Mouse (Mus musculus): Measurements from ENCODE around the gene Mboat1.

Gene Mboat1

DNA sequence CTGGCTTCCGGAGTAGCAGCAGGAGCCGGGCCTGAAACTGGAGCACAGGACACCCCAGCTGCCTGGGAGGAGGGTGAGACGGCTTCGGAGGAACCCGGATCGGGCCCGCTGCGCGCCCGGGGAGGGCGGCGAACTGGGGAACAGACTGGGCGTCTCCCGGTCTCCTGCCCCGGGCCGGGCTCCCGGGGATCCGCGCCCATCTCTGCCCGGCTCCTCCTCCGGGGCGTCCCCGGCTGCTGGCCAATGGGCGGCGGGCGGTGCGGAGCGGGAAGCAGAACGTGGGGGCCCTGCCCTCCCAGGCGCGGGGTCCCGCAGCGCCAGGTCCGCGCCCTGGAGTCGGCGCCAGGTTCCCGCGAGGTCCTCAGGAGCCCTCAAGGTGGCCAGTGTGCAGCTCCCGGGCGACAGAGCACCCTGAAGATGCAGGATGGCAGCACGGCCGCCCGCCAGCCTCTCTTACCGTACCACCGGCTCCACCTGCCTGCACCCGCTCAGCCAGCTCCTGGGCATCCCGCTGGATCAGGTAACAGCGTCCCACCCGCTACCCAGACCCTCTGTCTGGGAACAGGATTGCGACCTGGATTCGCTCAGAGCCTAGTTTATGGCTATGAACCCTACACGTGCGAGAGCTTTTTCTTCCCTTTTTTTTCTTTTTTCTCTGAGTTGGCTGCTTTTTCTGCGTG, at the start of gene Mboat1:
Mboat1 (plus strand) TSS at position 247 of the 680 bp plus-strand sequence.
- no peak for DNase-seq (ENCODE audit: low read depth, low spot score)

GRCm38 (mm10) chr13:30093086-30093485, 43.2 kb upstream of the Mboat1 start:
- no peak for DNase-seq (ENCODE audit: low read depth, low spot score)

DNA sequence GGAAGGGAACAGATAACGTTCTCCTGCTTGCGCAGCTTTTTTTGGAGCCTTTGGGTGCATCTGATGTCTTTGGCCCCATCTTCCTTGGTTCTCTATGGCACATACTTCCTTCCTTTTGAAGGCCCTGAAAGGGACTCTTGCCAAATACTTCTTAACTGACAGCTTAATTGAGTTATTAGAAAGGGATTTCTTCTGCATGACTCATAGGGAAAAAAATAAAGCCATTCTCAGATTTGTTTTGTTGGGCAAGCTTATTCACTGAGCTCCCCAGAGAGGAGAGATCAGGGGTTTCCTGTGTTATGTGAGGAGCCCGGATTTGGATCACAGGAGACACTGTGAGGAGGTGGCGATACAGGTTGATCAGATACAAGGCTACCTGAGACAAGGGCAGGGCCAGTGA, 40.4 kb upstream of the Mboat1 start:
- no peak for DNase-seq (ENCODE audit: low read depth, low spot score)

DNA sequence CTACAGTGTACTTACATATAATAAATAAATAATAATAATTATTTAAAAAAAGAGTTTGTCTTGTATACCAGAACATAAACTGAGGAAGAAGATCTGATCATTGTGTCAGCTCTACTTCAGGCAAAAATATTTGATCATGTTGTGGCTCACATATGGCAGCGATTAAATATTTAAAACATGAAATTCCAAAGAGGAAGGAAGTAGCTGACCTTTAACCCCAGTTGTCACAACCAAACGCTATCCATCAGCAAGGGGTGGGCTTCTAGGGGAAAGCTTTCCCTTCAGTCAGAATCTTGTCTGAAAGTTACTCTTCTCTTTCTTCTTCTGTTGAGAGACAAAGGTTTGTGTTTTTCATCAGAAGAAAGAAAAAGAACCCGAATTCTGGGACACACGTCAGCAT, 39.8 kb upstream of the Mboat1 start:
- DNase-seq (ENCODE audit: low read depth, low spot score) = no peak

GRCm38 (mm10) chr13:30109001-30109600, 27.2 kb upstream of the Mboat1 start:
- no peak for DNase-seq (ENCODE audit: low read depth, low spot score)

DNA sequence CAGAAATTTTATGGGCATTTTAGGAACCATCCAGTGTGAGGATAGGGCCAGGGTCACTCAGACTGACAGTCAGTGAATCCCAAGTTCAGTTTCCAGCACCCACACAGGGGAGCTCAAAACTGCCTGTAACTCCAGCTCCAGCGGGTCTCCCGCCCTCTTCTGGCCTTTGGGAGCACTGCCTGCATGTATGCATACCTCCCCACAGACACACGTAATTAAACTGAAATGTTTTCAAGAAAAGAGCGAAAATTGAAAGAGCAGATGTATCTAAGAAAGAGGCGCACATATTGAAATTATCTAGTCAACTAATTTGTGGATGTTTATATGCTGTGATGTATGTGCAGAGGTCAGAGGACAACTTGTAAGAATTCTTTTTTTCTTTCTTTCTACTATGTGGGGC, 20.5 kb upstream of the Mboat1 start:
- DNase-seq (ENCODE audit: low read depth, low spot score) = no peak

DNA sequence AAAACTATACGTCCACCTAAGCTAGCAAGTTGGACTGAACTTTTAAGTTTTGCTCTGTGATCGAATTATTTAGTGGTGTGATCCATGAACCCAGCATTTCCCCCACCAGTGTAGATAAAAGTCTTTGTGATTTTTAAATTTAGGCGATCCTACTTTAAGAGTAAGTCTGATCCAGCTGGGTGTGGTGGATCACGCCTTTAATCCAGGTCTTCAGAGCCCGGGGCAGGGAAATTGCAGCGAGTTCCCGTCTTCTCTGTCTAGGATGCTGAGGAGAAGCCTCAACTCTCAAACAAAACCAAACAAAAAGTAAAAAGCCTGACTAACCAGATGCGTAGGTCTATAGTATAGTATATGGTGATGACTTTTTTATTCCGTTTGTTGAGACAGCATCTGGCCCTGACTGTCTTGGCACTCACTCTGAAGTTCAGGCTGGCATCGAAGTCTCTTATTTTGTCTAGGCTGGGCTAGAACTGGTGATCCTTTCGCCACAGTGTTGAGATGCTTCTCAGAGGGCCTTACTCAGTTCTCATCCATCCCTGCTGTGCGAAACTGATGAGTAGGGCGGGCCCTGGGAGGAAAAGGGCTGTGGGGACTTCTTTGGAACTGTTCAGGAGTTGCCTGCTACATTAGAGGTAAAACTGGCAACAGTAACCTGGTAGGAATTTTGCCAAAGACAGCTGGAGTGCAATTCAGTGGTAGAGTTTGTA, 787 bp downstream of the Mboat1 start:
- DNase-seq (ENCODE audit: low read depth, low spot score) = no peak

- DNase-seq (ENCODE audit: low read depth, low spot score) = no peak
These were observed 1.7 kb downstream of the Mboat1 start for GRCm38 (mm10) chr13:30137951-30138350.

GRCm38 (mm10) chr13:30140149-30140548, 3.9 kb downstream of the Mboat1 start:
- DNase-seq (ENCODE audit: low read depth, low spot score) = no peak

DNA sequence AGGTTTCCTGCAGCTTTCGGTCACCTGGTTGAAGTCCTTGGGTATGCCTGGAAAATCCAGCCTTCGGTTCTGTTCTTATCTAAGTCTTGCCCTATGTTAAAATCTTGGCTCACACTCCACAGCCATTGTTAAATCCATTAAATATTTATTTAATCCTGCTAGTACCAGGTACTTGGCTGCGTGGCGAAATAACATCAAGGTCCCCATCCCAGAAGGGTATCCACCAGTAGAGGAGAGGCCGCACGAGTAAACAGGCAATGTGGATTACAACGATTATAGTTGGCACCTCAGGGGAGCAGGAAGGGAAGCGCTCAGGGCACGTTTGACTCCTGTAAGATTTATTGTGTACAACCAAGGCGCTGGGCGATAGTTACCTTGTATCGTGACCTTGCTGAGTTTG, 4.4 kb downstream of the Mboat1 start:
- DNase-seq (ENCODE audit: low read depth, low spot score) = no peak

- DNase-seq (ENCODE audit: low read depth, low spot score) = no peak
These were observed 5.7 kb downstream of the Mboat1 start for GRCm38 (mm10) chr13:30141996-30142395.

- DNase-seq (ENCODE audit: low read depth, low spot score) = no peak
These were observed 10.2 kb downstream of the Mboat1 start for GRCm38 (mm10) chr13:30146468-30146867.

- no peak for DNase-seq (ENCODE audit: low read depth, low spot score)
These were observed 18.0 kb downstream of the Mboat1 start for GRCm38 (mm10) chr13:30154264-30154663.

DNA sequence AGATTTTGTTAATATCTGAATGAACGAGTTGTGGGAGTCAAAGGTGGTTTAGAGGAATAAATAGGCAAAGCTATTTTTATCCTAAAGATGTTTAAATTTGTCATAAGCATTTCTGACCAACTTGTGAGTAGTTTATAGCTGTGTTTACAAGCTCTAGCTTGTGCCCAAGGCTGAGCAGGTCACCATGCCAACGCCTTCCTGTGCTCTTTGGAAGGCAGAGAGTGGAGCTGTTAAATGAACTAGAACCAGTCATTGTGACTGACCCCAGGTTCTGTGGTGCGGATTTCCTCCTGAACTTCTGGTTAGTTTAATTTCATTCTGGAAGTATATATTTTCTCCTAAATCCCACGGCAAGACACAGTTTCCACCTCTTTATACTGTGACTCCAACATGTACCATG, 23.3 kb downstream of the Mboat1 start:
- DNase-seq (ENCODE audit: low read depth, low spot score) = no peak

GRCm38 (mm10) chr13:30163521-30163920, 27.2 kb downstream of the Mboat1 start:
- no peak for DNase-seq (ENCODE audit: low read depth, low spot score)

DNA sequence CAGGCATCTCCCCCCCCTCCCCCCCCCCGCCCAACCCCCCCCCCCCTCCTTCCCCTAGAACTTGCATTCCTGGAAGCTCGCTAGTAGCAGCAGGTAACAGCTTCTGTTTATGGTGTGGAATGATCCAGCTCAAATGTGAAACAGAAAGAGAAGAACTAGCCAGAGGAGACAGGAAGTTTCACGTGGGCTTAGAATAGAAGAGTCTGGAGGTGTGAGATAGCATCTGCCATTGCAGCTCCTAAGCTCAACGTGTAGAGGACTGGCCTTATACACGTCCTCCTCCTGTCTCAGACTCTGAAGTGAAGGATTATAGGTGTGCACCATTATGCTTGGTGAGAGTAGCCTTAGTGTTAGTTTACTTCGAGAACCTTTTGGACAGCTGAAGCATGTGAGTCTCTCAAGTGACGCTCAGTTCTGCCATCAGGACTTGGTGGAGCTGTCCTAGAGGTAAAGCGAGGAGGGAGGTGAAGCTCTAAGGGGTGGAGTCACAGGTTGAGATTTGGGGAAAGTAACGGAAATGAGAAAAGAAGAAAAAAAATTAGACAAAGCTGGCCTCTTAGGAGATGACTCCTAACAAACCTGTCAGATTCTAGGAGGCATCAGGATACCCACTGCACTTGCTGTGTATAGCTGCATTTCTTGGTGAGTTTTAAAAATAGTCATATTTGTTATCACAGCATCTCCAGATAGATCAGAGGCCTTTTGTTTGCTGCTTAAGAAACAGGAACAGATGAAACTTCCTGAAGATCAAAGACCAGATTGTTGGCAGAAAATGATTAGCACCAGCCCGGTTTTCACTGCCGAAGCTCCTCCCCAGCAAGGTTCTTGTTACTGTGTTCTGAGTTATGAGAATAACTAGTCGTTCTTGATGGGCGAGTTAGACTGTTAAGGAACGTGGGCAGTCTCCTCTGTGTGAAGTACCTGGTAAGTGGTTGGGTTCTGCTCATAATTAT, 30.1 kb downstream of the Mboat1 start:
- DNase-seq (ENCODE audit: low read depth, low spot score) = no peak

GRCm38 (mm10) chr13:30167499-30167898, 31.2 kb downstream of the Mboat1 start:
- no peak for DNase-seq (ENCODE audit: low read depth, low spot score)

DNA sequence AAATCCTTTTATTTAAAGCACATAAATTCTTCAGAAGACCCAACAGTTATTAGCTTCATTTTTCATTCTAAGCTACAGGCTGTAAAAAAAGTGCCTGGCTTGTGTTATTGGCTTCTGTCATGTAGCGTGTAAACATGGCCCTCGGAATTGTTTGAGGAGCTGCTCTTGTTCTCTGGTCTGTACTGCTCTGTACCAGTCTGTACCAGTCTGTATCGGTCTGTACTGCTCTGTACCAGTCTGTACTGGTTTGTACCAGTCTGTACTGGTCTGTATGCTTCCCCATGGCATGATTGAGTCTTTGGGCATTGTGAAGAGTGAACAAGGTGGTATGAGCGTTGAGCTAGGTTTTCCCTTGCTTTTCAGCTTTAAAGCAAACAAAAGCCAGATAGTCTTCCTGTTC, 32.5 kb downstream of the Mboat1 start:
- DNase-seq (ENCODE audit: low read depth, low spot score) = no peak

DNA sequence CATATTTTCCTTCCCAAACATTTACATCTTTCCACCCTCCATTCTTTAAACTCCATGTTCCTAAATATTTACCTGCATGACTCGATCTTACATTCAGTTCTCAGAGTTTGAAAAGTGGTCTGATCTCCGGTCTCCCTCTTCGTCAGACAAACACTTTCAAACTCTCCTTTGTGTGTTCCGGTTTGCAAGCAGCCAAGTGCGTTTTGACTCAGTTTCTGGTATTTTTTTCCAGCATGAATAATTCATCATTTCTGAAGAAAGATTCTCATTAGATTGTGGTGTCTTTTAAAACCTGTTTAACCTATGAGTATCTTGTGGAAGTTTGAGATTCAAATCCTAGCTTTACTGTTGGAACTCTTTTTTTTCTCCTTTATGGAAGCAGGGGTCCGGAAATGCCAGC, 33.8 kb downstream of the Mboat1 start:
- no peak for DNase-seq (ENCODE audit: low read depth, low spot score)

- no peak for DNase-seq (ENCODE audit: low read depth, low spot score)
These were observed 38.3 kb downstream of the Mboat1 start for GRCm38 (mm10) chr13:30174586-30174985.

DNA sequence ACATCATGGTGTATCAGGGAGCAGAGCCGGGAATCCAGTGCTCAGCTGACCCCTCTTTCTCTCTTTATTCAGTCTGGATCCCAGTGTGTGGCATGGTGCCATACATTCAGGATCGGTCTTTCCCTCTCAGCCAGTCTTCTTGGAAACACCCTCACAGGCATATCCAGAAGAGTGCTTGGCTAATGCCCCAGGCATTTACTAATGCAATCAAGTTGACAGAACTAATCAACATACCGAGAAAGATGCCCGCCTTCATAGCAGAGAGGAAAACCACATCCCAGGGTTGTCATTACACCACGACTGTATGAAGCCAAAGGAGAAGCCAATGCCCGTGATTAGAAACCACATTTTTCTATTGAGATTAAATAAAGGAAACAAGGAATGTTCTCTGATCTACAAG, 41.1 kb downstream of the Mboat1 start:
- DNase-seq (ENCODE audit: low read depth, low spot score) = no peak

DNA sequence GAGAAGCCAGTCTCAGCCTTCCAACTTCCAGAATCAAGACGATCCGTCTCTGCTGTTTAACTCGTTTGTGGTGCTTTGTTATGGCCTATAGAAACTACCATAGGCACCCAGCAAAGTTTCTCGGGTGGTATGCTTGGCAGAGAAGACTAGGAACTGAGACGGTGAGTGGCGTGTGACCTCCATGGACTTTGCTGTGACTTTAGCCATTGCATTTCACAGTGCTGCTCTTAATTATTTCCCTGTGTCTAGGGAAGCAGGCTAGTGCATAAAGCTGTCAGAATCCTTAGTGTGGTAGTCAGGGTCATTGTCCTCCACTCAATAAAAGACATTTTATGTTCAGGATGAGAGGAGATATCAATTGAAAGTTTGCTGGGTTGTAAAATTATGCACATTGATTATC, 49.3 kb downstream of the Mboat1 start:
- DNase-seq (ENCODE audit: low read depth, low spot score) = no peak
